Mouse (Mus musculus) lung, postnatal 0 days (tissue): ENCODE results near the gene Dnajb3. TPM values are rescaled to one million over a fixed set of nuclear protein-coding genes. Genes with fewer than 3 reads are reported as not detected.
"Not testable (repeated sequence)": the region's sequence is repeated elsewhere in the genome, so short reads cannot be mapped to it uniquely, and the experiment has no call there.

ENCODE experiments used
- ATAC-seq: fragments of 200-750 bp; cut with Nextera tagmentation; 2 replicates; pipeline ENCODE4 v1.8.0; 2017; ENCODE audit warnings: moderate library complexity
- DNase-seq: peaks from one replicate; pipeline ENCODE4 v3.0.0-alpha.2; 2016; ENCODE audit warnings: low spot score
- H3K27ac ChIP-seq: fragments of 300-500 bp; sonication (generic); 2 replicates; pipeline ENCODE4 v1.5.1; 2014; ENCODE audit warnings: antibody characterized with exemption, mild to moderate bottlenecking, low read length, mixed read lengths
- H3K27me3 ChIP-seq: fragments of 300-500 bp; sonication (generic); replicated peaks from 2 replicates; pipeline ENCODE4 v1.6.1; 2014; ENCODE audit warnings: low read length, mixed read lengths; ENCODE audit not compliant: insufficient read depth
- H3K36me3 ChIP-seq: fragments of 300-500 bp; sonication (generic); 2 replicates; pipeline ENCODE4 v1.6.1; 2014; ENCODE audit warnings: low read length, mixed read lengths; ENCODE audit not compliant: insufficient read depth
- H3K4me1 ChIP-seq: fragments of 300-500 bp; sonication (generic); 2 replicates; pipeline ENCODE4 v1.6.1; 2014; ENCODE audit warnings: antibody characterized with exemption, low read depth, low read length, mixed read lengths; ENCODE audit not compliant: insufficient read depth
- H3K4me2 ChIP-seq: fragments of 300-500 bp; sonication (generic); replicated peaks from 2 replicates; pipeline ENCODE4 v1.6.1; 2014; ENCODE audit warnings: low read depth, mild to moderate bottlenecking, low read length, moderate library complexity, mixed read lengths
- H3K4me3 ChIP-seq: fragments of 300-500 bp; sonication (generic); 2 replicates; pipeline ENCODE4 v1.5.1; 2014; ENCODE audit warnings: low read depth, low read length
- H3K9ac ChIP-seq: fragments of 300-500 bp; sonication (generic); replicated peaks from 2 replicates; pipeline ENCODE4 v1.6.1; 2014; ENCODE audit warnings: low read depth, mild to moderate bottlenecking
- H3K9me3 ChIP-seq: fragments of 300-500 bp; sonication (generic); 2 replicates; pipeline ENCODE4 v1.6.1; 2016; ENCODE audit warnings: low read length, mixed read lengths
- CTCF ChIP-seq: IDR thresholded peaks from 2 replicates; pipeline ENCODE4 v1.5.1; 2016; ENCODE audit warnings: antibody characterized with exemption, mild to moderate bottlenecking
- EP300 ChIP-seq: IDR thresholded peaks from 2 replicates; pipeline ENCODE4 v1.6.1; 2016; ENCODE audit warnings: antibody characterized with exemption, mild to moderate bottlenecking, control low read depth
- WGBS: fragments of 180-500 bp; shearing (Covaris S2); extraction: QIAGEN DNeasy Blood & Tissue Kit; methylation state at CpG from one replicate; pipeline ENCODE4 v1.1.7; 2014; 5-methylcytosine and 5-hydroxymethylcytosine counted together
- polyA plus RNA-seq: library from polyadenylated mRNA; unstranded; fragments of >200 nt; fragmentation: Nextera tagmentation; extraction: Ambion mirVana; gene quantifications from 2 replicates; pipeline ENCODE4 v1.2.1, GENCODE M21; 2015

Gene Dnajb3
- polyA plus RNA-seq, 1 experiment from 2014 or later, result 2.7 TPM

DNA sequence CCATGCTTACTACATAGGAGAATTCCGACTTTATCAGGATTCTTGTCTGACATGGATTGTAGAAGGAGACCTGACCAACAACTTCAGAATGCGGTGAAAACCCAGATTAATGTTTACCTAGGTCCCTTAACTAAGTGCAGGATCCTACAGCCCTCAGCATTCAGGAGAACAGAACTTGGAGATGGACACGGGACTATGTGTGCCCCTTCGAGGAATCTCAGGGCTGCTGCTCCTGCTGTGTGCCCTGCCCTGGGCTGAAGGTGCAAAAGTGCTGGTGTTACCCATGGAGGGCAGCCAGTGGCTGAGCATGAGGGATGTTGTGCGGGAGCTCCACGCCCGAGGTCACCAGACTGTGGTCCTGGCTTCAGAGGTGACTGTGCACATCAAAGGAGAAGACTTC lies 5.1 kb downstream of the Dnajb3 start, which contains the start of gene Ugt1a2:
Gene Ugt1a2, plus strand, starts transcription at position 146 of the 400 bp plus-strand sequence.
- no peak for DNase-seq
- Histone ChIP-seq H3K4me2 (no peak within 1 kb of the TSS), H3K9ac (no peak within 1 kb of the TSS), H3K9me3 (no peaks in the 10 kb centered on the region), H3K4me3 (no peak within 1 kb of the TSS), H3K4me1 (no peaks in the 10 kb centered on the region), H3K36me3 (no peaks in the 10 kb centered on the region), H3K27ac (no peak within 1 kb of the TSS), H3K27me3 (no peaks in the 10 kb centered on the region)
- 63% methylated on average over 7 of the region's 7 CpGs for WGBS
- no peak for ATAC-seq
- no peak for TF ChIP-seq EP300

DNA sequence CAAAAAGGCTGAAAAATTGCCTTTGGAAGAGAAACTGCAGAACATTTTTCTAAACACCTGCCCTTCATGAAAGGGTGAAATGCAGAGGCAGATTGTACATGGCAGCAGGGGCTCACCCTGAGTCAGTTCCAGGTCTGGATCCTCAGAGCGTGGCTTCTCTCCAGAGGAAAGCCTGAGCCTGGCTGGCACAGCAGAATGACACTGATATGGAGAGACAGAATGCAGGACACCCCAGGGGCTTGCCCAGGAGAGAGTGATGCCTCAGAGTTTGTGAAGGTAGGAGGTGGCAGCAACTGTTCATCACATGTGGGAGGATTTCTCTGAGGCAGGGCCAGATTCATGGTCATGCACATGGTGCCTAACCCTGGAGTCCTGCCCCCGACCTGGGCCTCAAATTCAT lies 5.6 kb downstream of the Dnajb3 start:
- Histone ChIP-seq H3K4me1 (no peaks in the 10 kb centered on the region), H3K4me3 (no peak overlapping the region), H3K9me3 (no peaks in the 10 kb centered on the region), H3K27me3 (no peaks in the 10 kb centered on the region), H3K9ac (no peak overlapping the region), H3K36me3 (no peaks in the 10 kb centered on the region), H3K27ac (no peak overlapping the region), H3K4me2 (no peak overlapping the region)
- 72% methylated on average over 2 of the region's 2 CpGs for WGBS
- ATAC-seq (no peak), DNase-seq (no peak)
- TF ChIP-seq CTCF, result no peak
- no peak for TF ChIP-seq EP300

DNA sequence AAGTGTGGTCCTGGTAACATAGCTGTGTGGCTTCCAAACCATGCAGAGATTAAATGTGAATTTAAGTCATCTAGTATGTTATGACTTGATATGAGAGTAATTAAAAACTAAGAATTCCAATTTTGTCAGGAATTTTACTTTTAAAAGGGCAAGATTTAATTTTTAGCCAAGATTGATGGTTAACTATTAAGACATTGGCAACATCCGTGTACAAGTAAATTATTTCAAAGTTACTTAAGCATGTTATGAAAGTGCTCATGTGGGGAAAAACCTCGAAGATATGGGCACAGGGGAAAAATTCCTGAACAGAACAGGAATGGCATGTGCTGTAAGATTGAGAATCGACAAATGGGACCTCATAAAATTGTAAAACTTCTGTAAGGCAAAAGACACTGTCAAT lies 8.1 kb downstream of the Dnajb3 start:
- ATAC-seq (no peak), DNase-seq (no peak)
- TF ChIP-seq EP300 (no peak), CTCF (no peak)
- Histone ChIP-seq H3K4me2 (no peak overlapping the region), H3K27ac (no peak overlapping the region), H3K4me1 (no peaks in the 10 kb centered on the region), H3K4me3 (no peak overlapping the region), H3K9ac (no peak overlapping the region), H3K27me3 (no peaks in the 10 kb centered on the region), H3K9me3 (no peaks in the 10 kb centered on the region), H3K36me3 (no peaks in the 10 kb centered on the region)
- 77% methylated on average over 3 of the region's 3 CpGs for WGBS

DNA sequence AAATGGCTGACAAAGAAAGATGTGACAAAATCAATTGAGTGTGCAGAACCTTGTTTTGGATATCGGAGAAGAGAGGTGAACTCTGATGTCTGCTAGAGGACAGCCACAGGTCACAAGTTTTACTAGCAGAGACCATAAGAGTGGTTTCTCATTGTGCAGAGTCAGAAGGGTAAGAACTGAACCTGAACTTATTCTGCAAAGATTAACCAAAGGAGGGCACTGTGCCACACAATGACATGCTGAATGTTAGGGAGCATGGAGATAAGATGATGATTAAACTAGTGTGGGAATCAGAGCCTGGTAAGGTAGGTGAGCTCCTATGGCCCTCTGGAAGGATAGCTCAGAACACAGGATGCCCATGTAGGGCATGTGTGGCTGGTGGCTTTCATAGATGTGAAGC lies 9.9 kb downstream of the Dnajb3 start:
- TF ChIP-seq EP300 (no peak), CTCF (no peak)
- Histone ChIP-seq H3K9ac (no peak overlapping the region), H3K27ac (no peak overlapping the region), H3K27me3 (no peaks in the 10 kb centered on the region), H3K4me3 (no peak overlapping the region), H3K9me3 (no peaks in the 10 kb centered on the region), H3K36me3 (no peaks in the 10 kb centered on the region), H3K4me1 (no peaks in the 10 kb centered on the region), H3K4me2 (no peak overlapping the region)
- ATAC-seq, result no peak
- DNase-seq, result no peak
- WGBS, result 85% methylated on average over 1 of the region's 1 CpGs

DNA sequence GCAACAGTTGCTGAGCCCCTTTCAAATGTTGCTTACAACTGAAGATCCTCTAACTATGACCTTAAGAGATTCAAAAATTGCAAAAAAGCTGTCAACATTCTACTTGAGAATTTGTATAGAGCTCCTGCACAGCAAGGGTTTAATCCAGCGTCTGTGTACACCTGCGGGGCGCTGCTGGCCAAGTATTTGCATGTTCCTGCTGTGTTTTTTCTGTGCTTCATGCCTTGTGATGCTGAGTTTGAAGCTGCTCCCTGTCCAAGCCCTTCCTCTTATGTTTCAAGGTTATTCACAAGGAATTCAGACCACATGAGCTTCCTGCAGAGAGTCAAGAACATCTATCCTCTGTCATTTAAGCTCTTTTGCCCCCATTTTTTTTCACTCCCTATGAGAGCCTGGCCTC lies 13.4 kb downstream of the Dnajb3 start:
- Histone ChIP-seq H3K27me3 (no peaks in the 10 kb centered on the region), H3K4me3 (no peak overlapping the region), H3K4me2 (no peak overlapping the region), H3K9ac (no peak overlapping the region), H3K27ac (no peak overlapping the region), H3K36me3 (no peaks in the 10 kb centered on the region), H3K9me3 (no peaks in the 10 kb centered on the region), H3K4me1 (no peaks in the 10 kb centered on the region)
- TF ChIP-seq EP300, result no peak
- no peak for TF ChIP-seq CTCF
- DNase-seq (no peak), ATAC-seq (no peak)
- 63% methylated on average over 3 of the region's 3 CpGs for WGBS

DNA sequence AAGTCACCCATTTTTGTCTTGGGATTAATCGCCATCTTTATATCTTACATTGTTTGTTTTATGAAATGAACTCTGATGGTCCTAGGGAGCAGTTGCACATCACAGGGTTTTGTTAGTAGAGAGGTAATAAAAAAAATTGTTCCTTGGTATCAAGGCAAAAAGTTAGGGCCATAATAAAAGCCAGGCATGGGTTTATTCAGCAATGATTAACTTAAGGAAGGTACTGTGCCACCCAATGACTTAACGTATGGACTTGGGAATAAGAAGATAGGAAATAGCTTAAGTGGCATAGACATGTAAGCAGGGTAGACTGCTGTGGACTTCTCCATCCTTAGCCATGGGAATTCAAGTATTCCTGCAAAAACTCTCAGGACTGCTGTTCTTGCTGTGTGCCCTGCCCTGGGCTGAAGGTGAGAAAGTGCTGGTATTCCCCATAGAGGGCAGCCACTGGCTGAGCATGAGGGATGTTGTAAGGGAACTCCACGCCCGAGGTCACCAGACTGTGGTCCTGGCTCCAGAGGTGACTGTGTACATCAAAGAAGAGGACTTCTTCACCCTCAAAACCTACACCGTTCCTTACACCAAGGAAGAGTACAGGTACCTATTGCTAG lies 19.2 kb downstream of the Dnajb3 start:
- Histone ChIP-seq H3K4me1 (no peaks in the 10 kb centered on the region), H3K4me2 (no peak overlapping the region), H3K27me3 (no peaks in the 10 kb centered on the region), H3K27ac (no peak overlapping the region), H3K9ac (no peak overlapping the region), H3K9me3 (no peaks in the 10 kb centered on the region), H3K36me3 (no peaks in the 10 kb centered on the region), H3K4me3 (no peak overlapping the region)
- TF ChIP-seq CTCF, result no peak
- TF ChIP-seq EP300, result no peak
- ATAC-seq, result no peak
- no peak for DNase-seq
- WGBS, result 79% methylated on average over 5 of the region's 5 CpGs

DNA sequence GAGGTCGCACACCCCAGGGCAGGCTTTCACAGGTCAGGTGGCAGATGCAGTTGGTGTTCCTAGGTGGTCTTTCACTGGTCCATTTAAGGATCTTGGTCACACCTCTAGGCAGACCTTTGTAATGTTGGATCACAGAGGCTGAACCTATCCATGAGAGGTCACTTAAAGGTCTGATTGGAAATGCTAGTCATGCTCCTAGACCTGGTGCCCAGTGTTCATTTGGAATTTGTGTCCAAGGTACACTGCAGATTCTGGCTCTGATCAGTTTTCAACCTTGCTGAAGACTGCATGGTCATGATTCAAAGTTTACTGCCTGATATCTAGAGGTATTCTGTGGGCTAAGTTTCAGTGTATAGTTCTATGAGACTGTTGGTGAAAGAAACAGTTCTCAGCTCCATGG lies 25.9 kb downstream of the Dnajb3 start:
- Histone ChIP-seq H3K9ac (no peak overlapping the region), H3K27me3 (no peaks in the 10 kb centered on the region), H3K4me2 (no peak overlapping the region), H3K4me3 (no peak overlapping the region), H3K36me3 (no peaks in the 10 kb centered on the region), H3K9me3 (0 out of 2 replicates have a peak, but pooled peaks cover 7% of the 10 kb centered on the region), H3K4me1 (no peaks in the 10 kb centered on the region), H3K27ac (no peak overlapping the region)
- no peak for TF ChIP-seq CTCF
- TF ChIP-seq EP300, result no peak
- ATAC-seq, result no peak
- WGBS, result 67% methylated on average over 1 of the region's 1 CpGs
- no peak for DNase-seq

DNA sequence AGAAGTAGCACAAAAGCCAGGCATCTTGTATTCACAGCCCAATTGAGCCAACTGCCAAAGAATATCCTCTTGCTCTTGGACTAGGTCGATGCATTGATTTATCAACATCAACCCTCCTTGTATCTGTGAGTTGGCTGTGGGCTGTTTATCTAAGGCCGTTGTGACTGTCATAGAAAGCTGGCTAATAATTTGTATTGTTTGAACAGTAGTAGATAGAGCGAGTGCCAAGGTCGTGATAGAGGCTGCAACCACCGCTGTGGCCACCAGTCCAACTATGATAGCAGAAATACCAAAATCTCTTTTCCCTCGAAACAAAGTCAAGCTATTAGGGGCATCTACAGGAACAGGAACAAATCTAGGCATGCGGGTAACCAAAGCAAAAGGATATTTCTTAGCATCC lies 33.4 kb downstream of the Dnajb3 start:
- H3K4me3 ChIP-seq, ATAC-seq, H3K27me3 ChIP-seq, H3K9ac ChIP-seq, H3K9me3 ChIP-seq, H3K36me3 ChIP-seq, H3K27ac ChIP-seq, H3K4me2 ChIP-seq, DNase-seq, H3K4me1 ChIP-seq: not testable (repeated sequence)
- 80% methylated on average over 5 of the region's 7 CpGs for WGBS
